Comparison of ENCODE assay signal across 18 mouse cellular contexts in the genomic region with DNA sequence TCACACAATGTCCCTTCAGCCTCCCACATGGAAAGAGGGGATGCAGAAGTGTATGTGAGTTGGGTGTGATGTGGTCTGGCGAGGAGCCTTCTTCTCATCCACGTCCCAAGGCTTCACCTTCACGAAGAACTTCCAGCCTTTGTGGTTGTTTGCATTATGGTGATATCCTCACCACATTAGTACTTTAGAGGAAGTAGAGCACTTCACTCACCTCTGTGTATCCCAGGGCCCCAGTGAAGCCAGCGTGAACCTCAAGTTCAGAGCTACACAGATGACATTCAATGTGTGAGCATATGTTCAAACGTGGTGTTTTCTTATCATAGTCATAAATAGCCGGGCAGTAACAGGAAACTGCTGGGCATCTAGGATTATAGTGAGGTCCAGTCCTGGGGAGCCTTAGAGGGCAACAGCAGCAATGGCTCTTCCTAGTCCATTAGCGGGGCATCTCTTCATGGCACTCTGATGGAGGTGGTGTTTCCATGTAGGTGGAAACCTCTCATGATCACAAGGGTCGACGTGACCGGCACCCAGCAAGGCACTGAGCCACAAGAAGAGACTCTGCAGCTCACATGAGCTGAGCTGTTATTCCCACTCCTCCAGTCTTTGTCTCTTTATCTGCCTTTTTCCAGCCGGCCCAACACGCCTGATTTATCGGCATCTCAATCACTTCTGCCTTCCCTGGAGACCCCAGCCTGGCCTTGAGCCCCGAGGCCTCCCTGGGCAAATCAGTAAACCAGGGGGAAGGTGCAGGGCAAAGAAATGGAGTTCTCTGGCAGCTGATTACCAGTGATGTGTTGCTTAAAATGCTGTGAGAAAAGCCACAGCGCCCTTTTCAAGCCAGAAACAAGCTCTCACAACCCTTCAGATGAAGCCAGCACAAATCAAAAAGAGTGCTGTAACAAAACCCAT.
A peak's percentile ranks its signal among the peaks of the same experiment; 100 is the strongest.
DNase-seq lines count a peak whose midpoint lies in the region; ATAC-seq and TF ChIP-seq lines count a peak whose summit lies in the region.
"Had no signal": no experiment of that assay in that cellular context is flagged by ENCODE, and none has a peak within 500 bp of the region (broad histone marks: within the 10 kb centered on the region; RNA-seq: fewer than 3 reads in every experiment).

No protein-coding gene starts in this region.

- TF ChIP-seq CTCF in MEL (IDR thresholded peaks at IDR 0.05 in 2 of 3, conservative IDR thresholded peaks at IDR 0.05 in 1 of 3; ENCODE audit: control insufficient read depth in 1 of 3, insufficient read depth in 1 of 3, low read depth in 2 of 3, low read length in 3 of 3, poor library complexity in 1 of 3, severe bottlenecking in 1 of 3), result no peak

- H3K79me2 ChIP-seq in MEL (ENCODE audit: control insufficient read depth, insufficient read depth, low read length, poor library complexity), result no peaks in the 10 kb centered on the region

- H3K4me1 ChIP-seq in heart, embryonic 14.5 days (ENCODE audit: control insufficient read depth in 2 of 2, insufficient read depth in 2 of 2, low read length in 2 of 2), result peaks cover 40 to 71% of the 10 kb centered on the region in 2 experiments
- peaks cover 10 to 37% of the 10 kb centered on the region in 2 experiments for H3K4me1 ChIP-seq in MEL (ENCODE audit: control insufficient read depth in 1 of 2, insufficient read depth in 2 of 2, low read length in 2 of 2)
- peaks cover 30% of the 10 kb centered on the region for H3K4me1 ChIP-seq in midbrain, embryonic 11.5 days (ENCODE audit: control insufficient read depth, insufficient read depth, low read length)

- no peaks in the 10 kb centered on the region for H3K9me3 ChIP-seq in heart, embryonic 14.5 days (ENCODE audit: control insufficient read depth, low read length)
- no peaks in the 10 kb centered on the region for H3K9me3 ChIP-seq in MEL (replicated peaks; ENCODE audit: insufficient read depth, low read length)
- no peaks in the 10 kb centered on the region for H3K9me3 ChIP-seq in midbrain, embryonic 11.5 days (ENCODE audit: control insufficient read depth, low read length)
- H3K9me3 ChIP-seq: embryonic facial prominence, embryonic 13.5 days; limb, embryonic 12.5 days had no signal

- H3K4me2 ChIP-seq in heart, embryonic 14.5 days (ENCODE audit: low read length), result peak overlapping the region; percentile 12; the same call in 1 of the 2 replicates
- no peak overlapping the region for H3K4me2 ChIP-seq in midbrain, embryonic 11.5 days
- H3K4me2 ChIP-seq: embryonic facial prominence, embryonic 13.5 days; limb, embryonic 12.5 days had no signal

- H3K27ac ChIP-seq in heart, embryonic 14.5 days (replicated peaks in 1 of 2; ENCODE audit: control insufficient read depth in 1 of 2, insufficient read depth in 1 of 2, low read depth in 2 of 2, low read length in 2 of 2), result peak overlapping the region in 1 of 2 experiments; percentile 62; a peak in 2 of 4 replicates
- no peak overlapping the region for H3K27ac ChIP-seq in MEL (ENCODE audit: control insufficient read depth, low read depth, low read length)
- H3K27ac ChIP-seq in midbrain, embryonic 11.5 days (ENCODE audit: low read depth, low read length), result peak overlapping the region; percentile 80
- H3K27ac ChIP-seq: embryonic facial prominence, embryonic 13.5 days; limb, embryonic 12.5 days; macrophage had no signal

- DNase-seq in heart, postnatal 14 days, result no peak
- DNase-seq in MEL (ENCODE audit: low read depth, low spot score), result peak; percentile 55
- DNase-seq in midbrain, embryonic 11.5 days (ENCODE audit: low spot score, missing footprints), result peak; percentile 89
- DNase-seq in testis, postnatal 10 days (ENCODE audit: low spot score), result no peak
- DNase-seq in layer of hippocampus, postnatal 10 days (ENCODE audit: low spot score in 2 of 2), result no peak
- DNase-seq in left cerebral cortex, postnatal 14 days (ENCODE audit: low spot score in 2 of 2), result no peak
- DNase-seq: cerebellum, adult 9-10 months; gastrocnemius, postnatal 25 days; kidney, adult 2 months; kidney, postnatal 4 days; liver, postnatal 0 days had no signal

- no peak for TF ChIP-seq POLR2A in MEL (IDR thresholded peaks at IDR 0.05; ENCODE audit: control insufficient read depth in 1 of 2, insufficient read depth in 1 of 2, low read depth in 1 of 2, low read length in 2 of 2, poor library complexity in 1 of 2)

- ATAC-seq in heart, embryonic 14.5 days (ENCODE audit: insufficient number of reproducible peaks, insufficient read depth, low FRiP score, low read depth), result no peak
- ATAC-seq in common myeloid progenitor, adult 5-6 weeks (replicated peaks; ENCODE audit: low read depth, poor library complexity, severe bottlenecking), result peak; percentile 52; the same call in 1 of the 2 replicates
- ATAC-seq in midbrain, embryonic 11.5 days (ENCODE audit: low FRiP score), result peak; percentile 43; the same call in 1 of the 2 replicates
- ATAC-seq: forebrain, embryonic 16.5 days; liver, postnatal 0 days; Patski had no signal

- no peak overlapping the region for H3K4me3 ChIP-seq in heart, embryonic 14.5 days (ENCODE audit: control insufficient read depth in 1 of 2, insufficient read depth in 1 of 2, low read depth in 1 of 2, low read length in 2 of 2)
- H3K4me3 ChIP-seq in MEL (ENCODE audit: control insufficient read depth in 1 of 2, insufficient read depth in 1 of 2, low read depth in 2 of 2, low read length in 2 of 2), result no peak overlapping the region
- no peak overlapping the region for H3K4me3 ChIP-seq in midbrain, embryonic 11.5 days (ENCODE audit: low read depth, low read length)
- H3K4me3 ChIP-seq: embryonic facial prominence, embryonic 13.5 days; limb, embryonic 12.5 days had no signal

- intact Hi-C loops in heart, postnatal 14 days (cut with DNase I), result no loop called here
- intact Hi-C loops in left cerebral cortex, postnatal 14 days (cut with DNase I), result no loop called here

- H3K36me3 ChIP-seq in heart, embryonic 14.5 days (ENCODE audit: control insufficient read depth, insufficient read depth, low read length), result no peaks in the 10 kb centered on the region
- H3K36me3 ChIP-seq in MEL (ENCODE audit: control insufficient read depth in 1 of 2, insufficient read depth in 2 of 2, low read length in 2 of 2), result peaks cover 0 to 25% of the 10 kb centered on the region in 2 experiments; a peak in 2 of 4 replicates
- H3K36me3 ChIP-seq in midbrain, embryonic 11.5 days (ENCODE audit: control insufficient read depth, insufficient read depth, low read length), result no peaks in the 10 kb centered on the region
- H3K36me3 ChIP-seq: embryonic facial prominence, embryonic 13.5 days; limb, embryonic 12.5 days had no signal

- H3K9ac ChIP-seq in heart, embryonic 14.5 days (ENCODE audit: low read length), result peak overlapping the region; percentile 52
- no peak overlapping the region for H3K9ac ChIP-seq in MEL (ENCODE audit: control insufficient read depth, low read depth, low read length, poor library complexity, severe bottlenecking)
- H3K9ac ChIP-seq in midbrain, embryonic 11.5 days (ENCODE audit: low read length), result peak overlapping the region; percentile 42
- H3K9ac ChIP-seq: embryonic facial prominence, embryonic 13.5 days; limb, embryonic 12.5 days; liver, postnatal 0 days had no signal

- TF ChIP-seq EP300 in MEL (IDR thresholded peaks at IDR 0.05; ENCODE audit: low read depth in 1 of 2, low read length in 2 of 2), result peak in 1 of 2 experiments; percentile 63; a peak in 2 of 4 replicates

- 45% methylated on average over 15 of the region's 15 CpGs for WGBS in heart, embryonic 14.5 days
- 59% methylated on average over 15 of the region's 15 CpGs for WGBS in midbrain, embryonic 11.5 days

- TF ChIP-seq RAD21 in MEL (IDR thresholded peaks at IDR 0.05; ENCODE audit: low read depth, low read length), result no peak

- H3K27me3 ChIP-seq in heart, embryonic 14.5 days (ENCODE audit: control insufficient read depth, insufficient read depth, low read length), result no peaks in the 10 kb centered on the region
- H3K27me3 ChIP-seq in MEL (ENCODE audit: control insufficient read depth in 1 of 2, insufficient read depth in 2 of 2, low read length in 2 of 2), result no peaks in the 10 kb centered on the region; a peak in 1 of 4 replicates
- H3K27me3 ChIP-seq in midbrain, embryonic 11.5 days (ENCODE audit: control insufficient read depth, insufficient read depth, low read length), result no peaks in the 10 kb centered on the region
- H3K27me3 ChIP-seq: embryonic facial prominence, embryonic 13.5 days; limb, embryonic 12.5 days; Patski had no signal

TF ChIP-seq in MEL, 35 proteins besides CTCF, POLR2A, EP300 and RAD21:
- TF ChIP-seq NRF1 (IDR thresholded peaks at IDR 0.05; ENCODE audit: insufficient read depth, low read depth, low read length, poor library complexity, severe bottlenecking) (no peak), ZNF384 (IDR thresholded peaks at IDR 0.05; ENCODE audit: low read depth, low read length) (no peak), MXI1 (IDR thresholded peaks at IDR 0.05; ENCODE audit: low read depth, low read length) (peak; percentile 36; the same call in 1 of the 2 replicates), SIN3A (IDR thresholded peaks at IDR 0.05; ENCODE audit: low read length) (peak; percentile 24; the same call in 1 of the 2 replicates), TCF12 (IDR thresholded peaks at IDR 0.05; ENCODE audit: low read depth, low read length) (no peak), ETS1 (IDR thresholded peaks at IDR 0.05; ENCODE audit: low read depth, low read length) (peak; percentile 41; the same call in 1 of the 2 replicates), POLR2AphosphoS5 (IDR thresholded peaks at IDR 0.05; ENCODE audit: borderline replicate concordance, low read depth, low read length) (no peak), TBP (IDR thresholded peaks at IDR 0.05; ENCODE audit: low read depth, low read length) (0 out of 2 replicates have a peak, but pooled peaks have one; percentile 10), CHD2 (IDR thresholded peaks at IDR 0.05; ENCODE audit: low read length) (no peak), UBTF (IDR thresholded peaks at IDR 0.05; ENCODE audit: borderline replicate concordance, insufficient read depth, low read depth, low read length) (no peak), BHLHE40 (IDR thresholded peaks at IDR 0.05; ENCODE audit: borderline replicate concordance, low read depth, low read length) (no peak), MYC (IDR thresholded peaks at IDR 0.05; ENCODE audit: low read depth, low read length) (0 out of 2 replicates have a peak, but pooled peaks have one; percentile 41), GATA1 (IDR thresholded peaks at IDR 0.05; ENCODE audit: low read depth, low read length) (no peak), ZKSCAN1 (IDR thresholded peaks at IDR 0.05; ENCODE audit: low read depth, low read length) (no peak), E2F4 (IDR thresholded peaks at IDR 0.05; ENCODE audit: borderline replicate concordance, low read depth, low read length) (no peak), JUND (IDR thresholded peaks at IDR 0.05; ENCODE audit: low read depth, low read length) (no peak)

Comparison
In these comparisons a context has a peak if more than half of its experiments do, and no peak if none do; other contexts are left out.
1. DNase-seq: peak in MEL (single experiment) and midbrain, embryonic 11.5 days (single experiment); none in heart, postnatal 14 days (0 of 2), testis, postnatal 10 days (single experiment), layer of hippocampus, postnatal 10 days (0 of 2) and left cerebral cortex, postnatal 14 days (0 of 2).